Mouse (Mus musculus): ENCODE measurements at regions not wholly inside any gene's neighbourhood (a gene's known extent, or its start where the extent isn't known, plus 50 kb on each side); places are given as distances from the start of the nearest gene placed in this dataset.
"Not testable (repeated sequence)": the region's sequence is repeated elsewhere in the genome, so short reads cannot be mapped to it uniquely, and the experiment has no call there.

- DNase-seq (ENCODE audit: low read depth), result no peak
These were observed 163.3 kb upstream of the Hsf2 start for GRCm38 (mm10) chr10:57322717-57323424.

DNA sequence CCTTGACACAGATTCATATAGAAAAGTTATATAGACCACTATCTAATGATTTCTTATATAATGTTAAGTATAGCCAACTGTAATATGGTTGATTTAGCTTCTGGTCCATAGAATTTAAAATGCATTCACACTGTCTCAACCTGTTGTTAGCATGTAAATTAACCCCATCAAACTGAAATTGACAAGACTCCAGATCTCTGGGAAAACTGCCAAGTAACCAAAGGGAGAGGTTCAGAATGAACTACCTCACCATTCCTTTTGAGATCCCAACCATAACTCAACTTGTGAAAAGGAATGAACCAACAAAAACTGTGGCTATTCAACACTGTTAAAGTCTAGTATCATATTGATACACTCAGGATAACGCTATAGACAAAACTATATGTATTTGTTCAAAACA lies 162.0 kb upstream of the Hsf2 start:
- DNase-seq (ENCODE audit: low read depth), result no peak

- DNase-seq (ENCODE audit: low read depth), result not testable (repeated sequence)
These were observed 123.4 kb upstream of the Hsf2 start for GRCm38 (mm10) chr10:57362781-57363180.

Data from c-Kit-positive CD71-negative TER-119-negative erythroid progenitor cells, embryonic 14.5 days (primary cell).